Mouse (Mus musculus): Measurements from ENCODE around the gene Smim20.

Gene Smim20

GRCm38 (mm10) chr5:53266181-53266580, 702 bp upstream of the Smim20 start:
- CTCF ChIA-PET: no interaction called here

DNA sequence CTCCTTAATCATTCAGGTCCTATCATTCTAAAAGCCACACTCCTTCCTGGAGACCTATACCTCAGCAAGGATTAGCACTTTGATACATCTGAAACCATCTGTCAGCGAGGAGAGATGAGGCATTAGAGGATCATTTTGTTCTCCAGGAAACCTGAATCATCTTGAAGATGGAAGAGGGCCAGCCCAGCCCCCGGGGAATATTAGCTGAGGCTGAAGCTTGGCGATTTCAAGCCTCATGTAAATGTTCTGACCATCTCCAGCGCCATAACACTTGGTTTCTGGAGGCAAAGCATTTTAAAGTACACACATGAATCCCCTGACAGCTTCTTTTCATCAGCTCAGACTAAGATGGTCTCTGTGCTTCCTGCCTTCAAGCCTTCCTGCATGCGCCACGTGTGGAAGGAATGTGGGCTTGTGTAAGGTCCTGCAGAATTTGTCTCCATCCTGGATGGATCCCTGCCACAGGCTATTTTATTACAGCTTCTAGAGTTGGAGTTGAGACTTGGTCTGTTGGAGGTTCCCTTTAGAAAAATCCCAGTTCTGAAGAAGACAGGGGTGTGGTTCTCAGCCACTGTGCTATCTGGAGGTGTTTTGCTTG, 1.3 kb downstream of the Smim20 start:
- CTCF ChIA-PET: interaction anchor here (0.5 to 0.6 kb wide), 2 partner anchors 240 to 307 kb away, joined by 4 to 11 read pairs; no protein-coding TSS in a partner anchor

DNA sequence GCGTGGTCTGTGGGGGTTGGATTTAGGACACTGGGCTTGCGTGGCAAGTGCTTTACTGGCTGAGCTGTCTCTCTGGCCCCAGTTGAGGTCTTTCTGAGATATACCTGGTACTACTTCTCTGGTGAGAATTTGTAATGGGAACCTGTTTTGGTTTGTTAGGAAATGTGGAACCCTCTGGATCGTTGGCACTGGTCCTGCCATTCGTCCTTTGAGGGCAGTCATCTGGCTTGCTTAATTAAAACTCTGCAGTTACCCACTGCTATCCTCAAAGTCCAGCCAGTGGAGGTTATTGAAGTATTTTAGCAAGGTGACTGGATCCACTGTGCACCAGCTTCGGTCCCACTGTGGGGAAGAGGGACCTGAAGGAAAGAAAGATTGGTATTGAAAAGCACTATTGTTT, 2.9 kb downstream of the Smim20 start:
- CTCF ChIA-PET: no interaction called here

GRCm38 (mm10) chr5:53270947-53271711, 4.2 kb downstream of the Smim20 start:
- CTCF ChIA-PET: no interaction called here

GRCm38 (mm10) chr5:53272626-53273025, 5.7 kb downstream of the Smim20 start:
- CTCF ChIA-PET: no interaction called here

- CTCF ChIA-PET: no interaction called here
These were observed 7.0 kb downstream of the Smim20 start for GRCm38 (mm10) chr5:53273699-53274430.

GRCm38 (mm10) chr5:53274811-53275355, 8.0 kb downstream of the Smim20 start:
- CTCF ChIA-PET: no interaction called here

- CTCF ChIA-PET: no interaction called here
These were observed 8.5 kb downstream of the Smim20 start for GRCm38 (mm10) chr5:53275376-53275775.

DNA sequence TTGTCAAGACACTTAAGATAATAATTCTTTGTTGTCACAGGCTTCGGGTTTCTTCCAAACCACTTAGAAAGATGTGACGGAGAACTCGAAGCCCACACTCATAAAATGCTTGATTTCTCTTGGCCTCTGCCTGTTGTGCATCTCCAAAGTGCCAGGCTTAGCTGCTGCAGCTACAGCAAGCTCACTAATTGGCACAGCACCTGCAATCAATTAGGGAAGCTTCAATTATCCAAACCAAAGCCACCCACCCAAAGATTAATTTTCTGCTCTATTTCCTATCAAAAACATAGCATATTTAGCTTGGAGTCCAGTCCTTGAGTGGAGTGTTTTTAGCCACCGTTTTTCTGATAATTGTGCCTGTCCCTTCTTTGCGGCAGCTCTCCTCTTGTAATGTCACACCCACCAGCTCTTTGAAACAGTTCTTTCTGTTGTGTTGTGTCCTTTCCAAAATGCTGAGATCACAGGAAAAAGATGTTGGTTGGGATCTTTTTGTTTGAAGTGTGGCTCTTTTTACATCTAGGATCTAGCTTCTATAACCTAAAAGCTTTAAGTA, 9.7 kb downstream of the Smim20 start:
- CTCF ChIA-PET: no interaction called here

- CTCF ChIA-PET: interaction anchor here (0.5 kb wide), 1 partner anchor 387 kb away, joined by 10 read pairs; no protein-coding TSS in a partner anchor
These were observed 10.9 kb downstream of the Smim20 start for GRCm38 (mm10) chr5:53277716-53278263.

DNA sequence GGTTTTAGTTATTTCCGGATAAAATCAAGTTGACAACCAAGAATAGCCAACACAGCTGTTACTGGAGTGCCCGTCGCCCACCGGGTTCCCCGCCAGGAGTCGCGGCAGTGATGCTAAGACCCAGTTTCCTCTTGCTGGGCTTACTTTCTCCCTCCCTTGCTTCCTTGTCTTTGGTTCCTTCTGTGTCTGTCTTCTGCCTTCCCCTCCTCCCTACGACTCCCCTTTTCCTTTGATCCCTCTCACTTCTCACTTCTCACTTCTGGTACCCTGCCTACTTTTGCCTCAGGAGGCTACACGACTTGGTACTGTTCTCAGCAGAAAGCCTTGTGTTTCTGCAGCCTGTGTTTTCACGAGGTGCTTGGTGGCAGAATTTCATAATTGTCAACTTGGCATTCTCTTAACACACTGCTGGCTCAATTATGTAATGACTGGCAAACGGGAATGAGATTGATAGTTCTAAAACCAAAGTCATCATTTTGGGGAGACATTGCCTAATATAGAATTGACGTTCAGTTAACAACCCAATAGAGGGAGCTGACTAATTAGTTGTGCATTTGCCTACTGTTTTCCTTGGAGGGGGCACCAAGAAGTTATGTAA, 12.4 kb downstream of the Smim20 start:
- CTCF ChIA-PET: no interaction called here

DNA sequence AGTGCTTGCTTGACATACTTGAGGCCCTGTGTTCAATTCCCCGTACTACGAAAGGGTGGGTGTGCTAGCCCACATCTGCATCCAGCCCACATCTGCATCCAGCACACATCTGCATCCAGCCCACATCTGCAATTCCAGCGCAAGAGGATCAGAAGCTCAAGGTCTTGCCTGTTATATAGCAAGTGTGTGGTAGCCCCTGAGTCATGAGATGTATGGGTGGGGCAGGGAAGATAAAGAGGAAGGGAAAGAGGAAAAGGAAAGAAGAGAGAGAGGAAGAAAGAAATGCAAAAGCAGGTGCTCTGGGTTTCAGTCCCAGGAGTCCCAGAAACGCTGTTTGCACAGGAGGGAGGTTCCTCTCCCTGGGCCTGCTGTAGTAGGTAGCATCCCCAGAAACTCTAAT, 15.6 kb downstream of the Smim20 start:
- CTCF ChIA-PET: no interaction called here

DNA sequence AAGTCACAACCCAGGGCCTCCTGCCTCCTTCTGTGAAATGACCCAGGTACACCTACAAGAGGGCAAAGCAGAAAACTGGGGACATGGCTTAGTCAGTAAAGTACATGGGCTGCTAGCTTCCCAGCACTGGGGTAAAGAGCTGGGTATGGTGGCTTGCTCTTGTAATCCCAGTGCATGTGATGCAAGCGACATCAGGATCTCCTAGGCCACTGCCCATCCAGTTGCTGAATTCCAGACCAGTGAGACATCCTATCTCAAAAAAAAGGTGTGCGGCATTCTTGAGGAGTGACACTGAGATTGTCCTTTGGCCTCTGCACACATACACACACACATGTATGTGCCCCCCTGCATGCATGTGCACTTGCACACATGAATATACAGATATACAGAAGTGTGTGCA, 19.5 kb downstream of the Smim20 start:
- CTCF ChIA-PET: no interaction called here

GRCm38 (mm10) chr5:53289438-53289837, 22.6 kb downstream of the Smim20 start:
- CTCF ChIA-PET: no interaction called here

- CTCF ChIA-PET: no interaction called here
These were observed 27.7 kb downstream of the Smim20 start for GRCm38 (mm10) chr5:53294627-53295026.

GRCm38 (mm10) chr5:53296961-53297360, 30.1 kb downstream of the Smim20 start:
- CTCF ChIA-PET: no interaction called here

- CTCF ChIA-PET: no interaction called here
These were observed 34.6 kb downstream of the Smim20 start for GRCm38 (mm10) chr5:53301496-53301895.

DNA sequence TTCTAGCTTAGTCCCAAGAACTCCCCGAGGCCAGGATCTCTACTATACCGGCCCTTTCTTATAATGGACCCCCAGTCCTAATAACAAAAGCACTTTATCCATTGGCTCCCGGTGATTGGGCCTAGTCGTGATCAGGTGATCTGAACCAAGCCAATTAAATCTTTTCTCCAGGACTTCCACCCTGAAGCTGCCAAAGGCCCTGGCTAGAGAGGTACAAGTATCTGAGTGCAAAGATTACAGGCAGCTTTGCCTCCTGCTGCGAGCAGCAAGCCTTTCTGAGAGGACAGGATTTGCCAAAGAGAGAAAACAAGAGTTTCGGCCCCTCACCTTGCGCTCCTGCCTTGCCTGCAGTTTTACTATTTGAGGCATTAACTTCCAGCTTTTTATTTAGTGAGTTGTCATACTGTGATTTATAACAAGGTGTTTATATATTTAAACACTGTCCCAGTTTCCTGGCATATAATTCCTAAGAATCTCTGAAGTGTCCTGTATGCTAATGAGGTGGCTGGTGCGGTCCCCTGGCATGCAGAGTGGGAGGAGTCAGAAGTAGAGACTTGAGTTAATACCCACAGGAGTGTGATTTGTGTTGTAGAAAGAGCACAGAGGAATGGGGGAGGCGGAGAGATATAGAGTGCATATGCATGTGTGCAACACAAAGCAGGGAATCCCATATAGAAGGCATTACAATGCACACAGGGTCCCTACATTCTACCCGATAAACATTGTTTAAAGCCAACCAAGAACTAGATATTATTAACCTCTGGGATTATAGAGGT, 36.2 kb downstream of the Smim20 start:
- CTCF ChIA-PET: no interaction called here

- CTCF ChIA-PET: no interaction called here
These were observed 37.1 kb downstream of the Smim20 start for GRCm38 (mm10) chr5:53303941-53304340.

- CTCF ChIA-PET: no interaction called here
These were observed 38.1 kb downstream of the Smim20 start for GRCm38 (mm10) chr5:53304936-53305335.

- CTCF ChIA-PET: no interaction called here
These were observed 40.0 kb downstream of the Smim20 start for GRCm38 (mm10) chr5:53306864-53307263.

Data from spleen, embryonic (tissue).